Mouse (Mus musculus) heart, postnatal 0 days (tissue): ENCODE results near the gene Qrfpr.

ENCODE experiments used
- CTCF ChIP-seq: IDR thresholded peaks from 2 replicates; pipeline ENCODE4 v1.5.1; 2016; ENCODE audit warnings: antibody characterized with exemption, control low read depth, low read depth
- EP300 ChIP-seq: IDR thresholded peaks from 2 replicates; pipeline ENCODE4 v1.6.1; 2016; ENCODE audit warnings: antibody characterized with exemption, low read depth

DNA sequence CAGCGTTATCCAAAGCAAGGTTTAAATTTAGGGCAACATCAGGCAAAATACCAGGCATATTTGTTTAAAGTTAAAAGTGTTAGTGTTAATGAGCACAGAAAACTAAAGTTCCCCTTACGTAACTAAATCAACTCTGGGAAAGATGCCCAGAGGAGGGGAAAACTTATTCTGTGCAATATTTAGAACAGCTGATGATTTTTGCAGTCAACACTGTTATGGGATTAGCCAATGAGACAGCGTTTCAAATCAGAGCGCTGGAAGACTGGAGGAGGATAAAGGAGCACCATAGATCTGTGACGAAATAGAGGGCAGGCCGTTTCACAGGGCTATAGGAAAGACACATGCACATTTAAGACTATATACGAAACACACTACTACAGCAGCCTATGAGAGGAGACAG lies 19.2 kb downstream of the Qrfpr start:
- TF ChIP-seq CTCF = no peak
- TF ChIP-seq EP300 = no peak
